Mouse (Mus musculus): Measurements from ENCODE around the gene Gkn1. TPM values are rescaled to one million over a fixed set of nuclear protein-coding genes. Genes with fewer than 3 reads are reported as not detected.

Gkn1 gene
- total and polyA plus RNA-seq, 3 experiments, result 0.12 TPM; not detected in 2

DNA sequence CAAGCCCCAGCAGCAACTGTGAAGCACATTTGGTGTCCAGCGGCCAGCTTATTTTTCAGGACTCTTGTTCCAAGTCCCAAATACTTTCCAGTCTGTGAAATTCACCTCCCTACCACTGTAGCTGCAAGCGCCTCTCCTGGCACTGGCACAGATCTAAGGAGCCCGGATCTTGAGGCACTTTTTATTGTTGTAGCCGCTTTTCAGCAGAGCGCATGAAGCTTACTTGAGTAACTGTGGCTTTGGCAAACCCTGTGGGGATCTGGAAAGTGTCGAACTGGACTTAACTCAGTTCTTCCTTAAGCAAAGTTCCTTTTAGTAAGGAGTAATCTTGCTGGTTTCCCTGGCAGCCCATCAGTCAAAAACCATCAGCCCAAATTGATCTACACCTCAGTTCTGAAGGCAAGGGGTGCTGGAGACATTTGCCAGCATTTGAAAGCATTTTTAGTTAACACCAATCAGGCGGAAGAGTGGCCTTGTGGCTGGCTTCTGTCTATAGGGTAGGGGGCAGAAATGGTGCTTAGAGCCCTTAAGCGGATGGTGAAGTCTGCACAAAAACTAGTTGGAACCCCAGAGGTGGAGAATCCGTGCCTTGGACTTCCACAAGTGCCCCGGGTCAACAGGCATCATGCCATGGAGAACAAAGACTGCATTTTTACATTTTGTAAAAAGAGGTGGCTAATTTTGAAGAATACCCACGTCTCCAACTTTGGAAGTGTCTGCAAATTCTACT is 16.2 kb downstream of the Gkn1 start:
- no peaks in the 10 kb centered on the region for H3K36me3 ChIP-seq (ENCODE audit: control insufficient read depth, insufficient read depth, low read length)
- H3K4me3 ChIP-seq, result peak overlapping the region; percentile 59
- H3K79me2 ChIP-seq (replicated peaks; ENCODE audit: control insufficient read depth, insufficient read depth, low read length), result no peaks in the 10 kb centered on the region
- WGBS, result 23% methylated on average over 11 of the region's 11 CpGs
- H3K27me3 ChIP-seq (ENCODE audit: control insufficient read depth, insufficient read depth, low read length), result no peaks in the 10 kb centered on the region; the same call in 1 of the 2 replicates
- H3K9ac ChIP-seq (ENCODE audit: low read depth, low read length), result peak overlapping the region; percentile 16
- H3K27ac ChIP-seq, result peak overlapping the region; percentile 76
- TF ChIP-seq CTCF (IDR thresholded peaks at IDR 0.05) (peak; percentile 28), EP300 (IDR thresholded peaks at IDR 0.05; ENCODE audit: insufficient read depth, low read depth, low read length) (no peak), POLR2A (IDR thresholded peaks at IDR 0.05; ENCODE audit: insufficient read depth, low read depth, low read length) (no peak)
- intact Hi-C loops (cut with DNase I), result loop anchor here (1.0 kb wide), 1 partner anchor 233 kb away; no protein-coding TSS in a partner anchor
- H3K4me1 ChIP-seq (ENCODE audit: control insufficient read depth, insufficient read depth, low read length), result no peaks in the 10 kb centered on the region
- peak in 1 of 2 experiments; percentile 32 for DNase-seq

DNA sequence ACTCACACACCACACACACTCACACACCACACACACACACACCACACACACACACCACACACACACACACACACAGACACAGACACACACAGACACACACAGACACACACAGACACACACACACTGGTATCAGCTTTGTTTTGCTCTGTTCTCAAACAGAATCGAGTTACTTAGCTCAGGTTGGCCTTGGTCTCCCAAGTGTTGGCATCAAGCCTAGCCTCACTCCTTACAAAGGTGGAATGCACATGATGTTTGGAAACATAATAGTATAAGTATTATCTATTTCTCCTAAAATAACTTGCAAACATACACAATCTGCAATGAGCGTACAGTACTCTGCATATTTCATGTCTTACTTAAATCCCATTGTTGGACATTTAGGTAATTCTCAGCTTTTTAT is 18.4 kb downstream of the Gkn1 start:
- TF ChIP-seq POLR2A (IDR thresholded peaks at IDR 0.05; ENCODE audit: insufficient read depth, low read depth, low read length) (no peak), CTCF (IDR thresholded peaks at IDR 0.05) (no peak), EP300 (IDR thresholded peaks at IDR 0.05; ENCODE audit: insufficient read depth, low read depth, low read length) (no peak)
- H3K27me3 ChIP-seq (ENCODE audit: control insufficient read depth, insufficient read depth, low read length), result no peaks in the 10 kb centered on the region; the same call in 1 of the 2 replicates
- no peaks in the 10 kb centered on the region for H3K79me2 ChIP-seq (replicated peaks; ENCODE audit: control insufficient read depth, insufficient read depth, low read length)
- WGBS, result 61% methylated on average over 2 of the region's 2 CpGs
- intact Hi-C loops (cut with DNase I), result no loop called here
- DNase-seq, result no peak
- no peak overlapping the region; the same call in 1 of the 2 replicates for H3K9ac ChIP-seq (ENCODE audit: low read depth, low read length)
- H3K4me1 ChIP-seq (ENCODE audit: control insufficient read depth, insufficient read depth, low read length), result no peaks in the 10 kb centered on the region
- H3K36me3 ChIP-seq (ENCODE audit: control insufficient read depth, insufficient read depth, low read length), result no peaks in the 10 kb centered on the region
- H3K4me3 ChIP-seq, result no peak overlapping the region
- no peak overlapping the region for H3K27ac ChIP-seq

DNA sequence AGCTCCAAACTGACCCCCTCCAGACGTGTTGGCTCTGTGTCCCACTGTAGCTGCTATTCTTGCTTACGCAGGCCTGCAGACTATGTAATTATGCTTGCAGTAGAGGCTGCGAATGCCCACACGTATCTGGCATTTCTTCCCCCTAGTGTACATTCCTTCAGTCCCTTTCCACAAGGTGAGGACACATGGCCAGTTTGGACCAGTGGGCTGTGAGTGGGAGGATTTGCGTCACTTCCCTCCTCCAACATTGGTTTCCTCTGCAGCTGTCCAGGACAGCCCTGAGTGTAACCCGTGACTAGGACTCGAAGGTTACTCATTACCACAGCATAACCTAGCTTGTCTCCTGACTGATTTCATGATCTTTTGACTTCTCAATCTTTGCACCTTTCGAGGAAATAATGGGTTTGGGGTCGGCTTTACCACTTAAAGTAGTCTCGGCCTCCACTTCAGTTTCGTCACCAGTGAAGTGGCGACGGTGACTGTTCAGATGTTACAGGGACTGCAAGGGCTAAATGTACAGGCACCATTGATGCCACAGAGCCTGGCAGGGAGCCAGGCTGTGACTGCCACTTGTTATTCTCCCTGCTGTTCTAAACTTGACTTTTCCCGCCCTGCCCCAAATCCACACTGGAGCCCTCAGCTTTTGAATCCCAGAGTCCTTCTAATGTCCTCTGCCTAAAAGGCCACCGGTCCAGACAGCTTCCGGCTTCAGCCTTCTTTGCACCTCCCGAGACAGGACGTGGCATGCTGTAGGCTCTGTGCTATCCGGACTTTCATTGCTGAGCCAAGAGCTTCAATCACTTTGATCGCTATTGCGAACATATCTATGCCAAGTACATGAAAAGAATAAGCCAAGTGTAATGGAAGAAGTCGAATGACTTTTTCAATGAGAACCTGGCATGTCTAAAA is 22.2 kb downstream of the Gkn1 start:
- no peak overlapping the region for H3K9ac ChIP-seq (ENCODE audit: low read depth, low read length)
- peaks cover 2% of the 10 kb centered on the region; the same call in 1 of the 2 replicates for H3K4me1 ChIP-seq (ENCODE audit: control insufficient read depth, insufficient read depth, low read length)
- H3K79me2 ChIP-seq (replicated peaks; ENCODE audit: control insufficient read depth, insufficient read depth, low read length), result no peaks in the 10 kb centered on the region
- intact Hi-C loops (cut with DNase I), result no loop called here
- no peak for DNase-seq
- TF ChIP-seq CTCF (IDR thresholded peaks at IDR 0.05) (no peak), POLR2A (IDR thresholded peaks at IDR 0.05; ENCODE audit: insufficient read depth, low read depth, low read length) (no peak), EP300 (IDR thresholded peaks at IDR 0.05; ENCODE audit: insufficient read depth, low read depth, low read length) (no peak)
- no peak overlapping the region for H3K4me3 ChIP-seq
- no peaks in the 10 kb centered on the region for H3K27me3 ChIP-seq (ENCODE audit: control insufficient read depth, insufficient read depth, low read length)
- H3K27ac ChIP-seq, result no peak overlapping the region
- no peaks in the 10 kb centered on the region for H3K36me3 ChIP-seq (ENCODE audit: control insufficient read depth, insufficient read depth, low read length)
- WGBS, result 65% methylated on average over 22 of the region's 22 CpGs

DNA sequence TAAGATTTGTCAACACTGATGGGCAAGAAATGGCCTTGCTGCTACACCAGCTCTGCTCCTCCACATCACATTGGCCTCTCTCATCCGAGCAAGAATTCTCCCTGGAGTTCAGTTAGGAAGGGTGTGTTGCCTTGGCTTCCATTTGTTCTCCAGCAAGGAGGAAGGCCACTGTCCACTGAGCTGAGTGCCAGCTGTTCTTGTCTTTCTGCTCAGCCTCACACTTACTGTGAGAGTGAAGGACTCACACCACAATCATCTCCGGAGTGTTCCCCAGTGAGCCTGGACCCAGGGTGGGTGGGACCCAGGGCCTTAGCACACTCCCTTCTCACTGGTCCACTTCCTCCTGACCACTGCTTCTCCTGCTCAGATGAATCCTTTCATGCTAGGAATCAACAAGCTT is 23.8 kb downstream of the Gkn1 start:
- Histone ChIP-seq H3K4me1 (ENCODE audit: control insufficient read depth, insufficient read depth, low read length) (peaks cover 3% of the 10 kb centered on the region), H3K36me3 (ENCODE audit: control insufficient read depth, insufficient read depth, low read length) (no peaks in the 10 kb centered on the region), H3K9ac (ENCODE audit: low read depth, low read length) (no peak overlapping the region), H3K27ac (no peak overlapping the region), H3K27me3 (ENCODE audit: control insufficient read depth, insufficient read depth, low read length) (no peaks in the 10 kb centered on the region), H3K4me3 (no peak overlapping the region), H3K79me2 (replicated peaks; ENCODE audit: control insufficient read depth, insufficient read depth, low read length) (no peaks in the 10 kb centered on the region)
- 69% methylated on average over 2 of the region's 2 CpGs for WGBS
- intact Hi-C loops (cut with DNase I), result no loop called here
- no peak for DNase-seq
- TF ChIP-seq POLR2A (IDR thresholded peaks at IDR 0.05; ENCODE audit: insufficient read depth, low read depth, low read length), result no peak
- no peak for TF ChIP-seq EP300 (IDR thresholded peaks at IDR 0.05; ENCODE audit: insufficient read depth, low read depth, low read length)
- no peak for TF ChIP-seq CTCF (IDR thresholded peaks at IDR 0.05)

DNA sequence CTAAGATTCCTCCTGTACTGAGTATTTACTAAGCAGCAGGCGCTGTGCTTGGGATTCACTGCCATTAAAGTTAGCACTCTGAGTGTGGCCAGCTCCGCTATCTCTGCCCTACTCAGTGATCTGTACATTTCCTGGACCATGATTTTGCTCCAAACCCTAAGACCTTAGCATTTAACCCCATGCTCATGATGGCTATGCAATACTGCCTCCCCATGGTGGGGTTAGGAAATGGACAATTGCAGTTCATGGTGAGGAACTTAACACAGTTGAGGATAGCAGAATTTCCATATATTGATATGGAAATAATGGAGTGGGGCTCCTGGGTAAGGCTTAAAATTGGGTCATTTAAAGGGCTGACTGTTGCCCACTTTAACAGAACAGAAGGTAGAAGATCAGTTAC is 27.4 kb downstream of the Gkn1 start:
- Histone ChIP-seq H3K4me3 (no peak overlapping the region), H3K9ac (ENCODE audit: low read depth, low read length) (no peak overlapping the region), H3K36me3 (ENCODE audit: control insufficient read depth, insufficient read depth, low read length) (no peaks in the 10 kb centered on the region), H3K4me1 (ENCODE audit: control insufficient read depth, insufficient read depth, low read length) (peaks cover 3% of the 10 kb centered on the region), H3K27me3 (ENCODE audit: control insufficient read depth, insufficient read depth, low read length) (no peaks in the 10 kb centered on the region), H3K27ac (no peak overlapping the region), H3K79me2 (replicated peaks; ENCODE audit: control insufficient read depth, insufficient read depth, low read length) (no peaks in the 10 kb centered on the region)
- 75% methylated on average over 2 of the region's 2 CpGs for WGBS
- intact Hi-C loops (cut with DNase I), result loop anchor here (1.0 kb wide), 1 partner anchor 222 kb away; no protein-coding TSS in a partner anchor
- no peak for TF ChIP-seq POLR2A (IDR thresholded peaks at IDR 0.05; ENCODE audit: insufficient read depth, low read depth, low read length)
- TF ChIP-seq CTCF (IDR thresholded peaks at IDR 0.05), result peak; percentile 72
- TF ChIP-seq EP300 (IDR thresholded peaks at IDR 0.05; ENCODE audit: insufficient read depth, low read depth, low read length), result no peak
- no peak for DNase-seq

All from heart, adult 2 months (tissue).